ENCODE assay signal across 8 mouse cellular contexts in the genomic region with DNA sequence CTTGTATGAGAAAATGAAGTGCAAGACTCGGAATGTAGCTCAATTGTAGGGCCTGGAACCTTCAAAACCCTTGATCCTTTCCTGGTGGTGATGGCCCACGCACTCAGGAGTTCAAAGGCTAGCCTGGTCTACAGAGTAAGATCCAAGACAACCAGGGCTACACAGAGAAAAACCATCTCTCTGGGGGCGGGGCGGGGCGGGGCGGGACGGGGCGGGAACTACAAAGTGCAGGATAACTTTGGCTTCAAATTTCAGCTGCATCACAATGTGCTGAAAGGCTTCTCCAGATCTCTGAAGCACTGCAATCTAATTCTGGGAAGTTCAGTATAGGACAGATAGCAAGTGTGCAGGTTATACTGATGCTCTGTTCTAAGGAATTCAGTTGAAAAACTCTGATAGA. TPM values are rescaled to one million over a fixed set of nuclear protein-coding genes. Genes with fewer than 3 reads are reported as not detected.
DNase-seq lines count a peak whose midpoint lies in the region; ATAC-seq and TF ChIP-seq lines count a peak whose summit lies in the region.
"Had no signal": no experiment of that assay in that cellular context is flagged by ENCODE, and none has a peak within 500 bp of the region (broad histone marks: within the 10 kb centered on the region; RNA-seq: fewer than 3 reads in every experiment).

No protein-coding gene starts in this region.

- no peaks in the 10 kb centered on the region for H3K27me3 ChIP-seq in heart, postnatal 0 days (ENCODE audit: control insufficient read depth, insufficient read depth, low read length)
- no peaks in the 10 kb centered on the region for H3K27me3 ChIP-seq in limb, embryonic 10.5 days (ENCODE audit: low read depth, poor library complexity, severe bottlenecking)

- TF ChIP-seq CTCF in heart, postnatal 0 days (IDR thresholded peaks at IDR 0.05; ENCODE audit: low read depth) = no peak

- H3K9ac ChIP-seq in heart, postnatal 0 days (replicated peaks; ENCODE audit: low read depth, low read length) = no peak overlapping the region

- DNase-seq in heart, postnatal 0 days (ENCODE audit: low spot score) = no peak
- no peak for DNase-seq in heart, adult 9 months (ENCODE audit: low spot score in 2 of 2)
- DNase-seq in 416B (ENCODE audit: low read depth) = peak; percentile 62
- peak; percentile 51 for DNase-seq in ES-CJ7 (ENCODE audit: low read depth, low spot score)
- peak; percentile 35 for DNase-seq in limb, embryonic 10.5 days (ENCODE audit: low spot score)
- no peak for DNase-seq in left cerebral cortex, adult 8-10 months (ENCODE audit: low spot score in 2 of 2)
- no peak for DNase-seq in urinary bladder, adult 18-20 months (ENCODE audit: low spot score in 2 of 2)

- no peaks in the 10 kb centered on the region for H3K9me3 ChIP-seq in heart, postnatal 0 days (replicated peaks; ENCODE audit: control insufficient read depth, low read length)
- H3K9me3 ChIP-seq in limb, embryonic 10.5 days (replicated peaks) = no peaks in the 10 kb centered on the region
- H3K9me3 ChIP-seq: heart, embryonic 10.5 days had no signal

- no peak for ATAC-seq in heart, postnatal 0 days (ENCODE audit: insufficient read depth, low read depth)

- H3K4me1 ChIP-seq in heart, postnatal 0 days (ENCODE audit: control insufficient read depth, insufficient read depth) = no peaks in the 10 kb centered on the region; the same call in 1 of the 2 replicates
- peaks cover 21% of the 10 kb centered on the region for H3K4me1 ChIP-seq in limb, embryonic 10.5 days

- TF ChIP-seq EP300 in heart, postnatal 0 days (IDR thresholded peaks at IDR 0.05; ENCODE audit: low read depth) = no peak

- H3K4me3 ChIP-seq in heart, postnatal 0 days (ENCODE audit: low read depth, low read length) = no peak overlapping the region
- no peak overlapping the region for H3K4me3 ChIP-seq in limb, embryonic 10.5 days
- H3K4me3 ChIP-seq: heart, embryonic 10.5 days had no signal

- WGBS in heart, postnatal 0 days = 17% methylated on average over 8 of the region's 8 CpGs
- WGBS in limb, embryonic 10.5 days = 19% methylated on average over 8 of the region's 8 CpGs

- no peaks in the 10 kb centered on the region for H3K36me3 ChIP-seq in heart, postnatal 0 days (replicated peaks; ENCODE audit: control insufficient read depth, insufficient read depth, low read length)
- peaks cover 15% of the 10 kb centered on the region for H3K36me3 ChIP-seq in limb, embryonic 10.5 days

- no peak overlapping the region for H3K27ac ChIP-seq in heart, postnatal 0 days (ENCODE audit: low read depth)
- H3K27ac ChIP-seq in limb, embryonic 10.5 days = no peak overlapping the region

- H3K4me2 ChIP-seq in heart, postnatal 0 days (ENCODE audit: low read depth, low read length) = 0 out of 2 replicates have a peak overlapping the region, but pooled peaks have one; percentile 6

RNA-seq across cellular contexts. Expression of a gene that starts 1.6 kb away (rescaled TPM):
- 25.7 and 55.0 TPM in 2 replicates for total RNA-seq in heart, postnatal 0 days (2014; rRNA removed; ENCODE audit: low replicate concordance)
- 66.1 and 71.3 TPM in 2 replicates for polyA plus RNA-seq in heart, postnatal 0 days (2015; fragmentation: Nextera tagmentation; extraction: Ambion mirVana)
- polyA plus RNA-seq in limb, embryonic 10.5 days (2016; fragmentation: Nextera tagmentation; extraction: Ambion mirVana) = 165 and 182 TPM in 2 replicates
- total RNA-seq in left cerebral cortex, adult 8-10 months (2022) = 10 to 100 TPM; 21.8 to 25.9 (median 22.8) TPM

RNA-seq across cellular contexts. Expression of a gene that starts 12.7 kb away (rescaled TPM):
- total RNA-seq in heart, postnatal 0 days (2014; rRNA removed; ENCODE audit: low replicate concordance) = 10.0 and 12.8 TPM in 2 replicates
- polyA plus RNA-seq in heart, postnatal 0 days (2015; fragmentation: Nextera tagmentation; extraction: Ambion mirVana) = 30.0 and 30.8 TPM in 2 replicates
- polyA plus RNA-seq in limb, embryonic 10.5 days (2016; fragmentation: Nextera tagmentation; extraction: Ambion mirVana) = 85.2 and 106 TPM in 2 replicates
- total RNA-seq in left cerebral cortex, adult 8-10 months (2022) = 10 to 100 TPM; 15.9 to 22.5 (median 17.5) TPM

RNA-seq across cellular contexts. Expression of a gene that starts 42.4 kb away (rescaled TPM):
- 38.9 and 48.5 TPM in 2 replicates for total RNA-seq in heart, postnatal 0 days (2014; rRNA removed; ENCODE audit: low replicate concordance)
- polyA plus RNA-seq in heart, postnatal 0 days (2015; fragmentation: Nextera tagmentation; extraction: Ambion mirVana) = 23.1 and 25.8 TPM in 2 replicates
- polyA plus RNA-seq in limb, embryonic 10.5 days (2016; fragmentation: Nextera tagmentation; extraction: Ambion mirVana) = 83.3 and 94.6 TPM in 2 replicates
- total RNA-seq in left cerebral cortex, adult 8-10 months (2022) = 10 to 100 TPM; 74.1 to 90.6 (median 79.2) TPM

Comparison
In these comparisons a context has a peak if more than half of its experiments do, and no peak if none do; other contexts are left out.
1. DNase-seq: peak in 416B (single experiment), ES-CJ7 (single experiment) and limb, embryonic 10.5 days (single experiment); none in heart, postnatal 0 days (single experiment), heart, adult 9 months (0 of 2), left cerebral cortex, adult 8-10 months (0 of 2) and urinary bladder, adult 18-20 months (0 of 2).